Mouse (Mus musculus): ENCODE data around the gene Cngb1. TPM values are rescaled to one million over a fixed set of nuclear protein-coding genes. Genes with fewer than 3 reads are reported as not detected.

The Cngb1 gene
- total RNA-seq, 2 experiments from 2014 or later = 0.27 to 0.51 TPM

GRCm38 (mm10) chr8:95205946-95206345 lies 100.4 kb downstream of the Cngb1 start:
- no peak for DNase-seq
- intact Hi-C loops (cut with DNase I) = loop anchor here (5.0 to 10.0 kb wide), 2 partner anchors 101 to 264 kb away; no protein-coding TSS in a partner anchor

GRCm38 (mm10) chr8:95204039-95204380 lies 102.4 kb downstream of the Cngb1 start:
- peak; percentile 49 to 57 for DNase-seq
- intact Hi-C loops (cut with DNase I) = loop anchor here (5.0 to 10.0 kb wide), 2 partner anchors 37 to 99 kb away; no protein-coding TSS in a partner anchor

GRCm38 (mm10) chr8:95203326-95204038 lies 102.9 kb downstream of the Cngb1 start:
- no peak for DNase-seq
- intact Hi-C loops (cut with DNase I) = loop anchor here (5.0 to 10.0 kb wide), 2 partner anchors 36 to 99 kb away; no protein-coding TSS in a partner anchor

- intact Hi-C loops (cut with DNase I) = loop anchor here (5.0 to 10.0 kb wide), 2 partner anchors 35 to 98 kb away; no protein-coding TSS in a partner anchor
- peak; percentile 22 to 30 for DNase-seq
Measured at GRCm38 (mm10) chr8:95202649-95203275, 103.6 kb downstream of the Cngb1 start, which contains the start of gene Kifc3. Gene Kifc3 (minus strand): TSS chr8:95202812.

- no peak for DNase-seq
- intact Hi-C loops (cut with DNase I) = loop anchor here (5.0 to 10.0 kb wide), 2 partner anchors 35 to 97 kb away; no protein-coding TSS in a partner anchor
Measured at GRCm38 (mm10) chr8:95202056-95202570, 104.3 kb downstream of the Cngb1 start.

GRCm38 (mm10) chr8:95201491-95201890 lies 104.9 kb downstream of the Cngb1 start:
- intact Hi-C loops (cut with DNase I) = loop anchor here (5.0 to 10.0 kb wide), 2 partner anchors 34 to 97 kb away; no protein-coding TSS in a partner anchor
- no peak for DNase-seq

GRCm38 (mm10) chr8:95200001-95200405 lies 106.4 kb downstream of the Cngb1 start:
- intact Hi-C loops (cut with DNase I) = loop anchor here (5.0 to 10.0 kb wide), 2 partner anchors 33 to 95 kb away; no protein-coding TSS in a partner anchor
- DNase-seq = no peak

- intact Hi-C loops (cut with DNase I) = no loop called here
- no peak for DNase-seq
Measured at GRCm38 (mm10) chr8:95195728-95196127, 110.7 kb downstream of the Cngb1 start.

GRCm38 (mm10) chr8:95191497-95192175 lies 114.7 kb downstream of the Cngb1 start:
- DNase-seq = no peak

More at GRCm38 (mm10) chr8:95191497-95192175, 114.7 kb downstream of the Cngb1 start:
- intact Hi-C loops (cut with DNase I) = no loop called here

Other genes starting within 250 kb of the Cngb1 start
- gene Katnb1, start 225.4 kb downstream of the Cngb1 start, total RNA-seq (2021) = 1 to 10 TPM; 6.1 to 8.2 TPM
- 10 to 100 TPM in 1 of 2 experiments, 1 to 10 TPM in 1; 6.9 to 10.9 TPM for gene Kifc3, start 103.8 kb downstream of the Cngb1 start, total RNA-seq (2021)
- not detected for gene Tepp, start 4.0 kb upstream of the Cngb1 start, total RNA-seq (2021)
- 1 to 10 TPM; 3.1 to 3.3 TPM for gene Zfp319, start 25.4 kb upstream of the Cngb1 start, total RNA-seq (2021)
- gene Usb1, start 25.7 kb upstream of the Cngb1 start, total RNA-seq (2021) = 1 to 10 TPM; 4.4 to 5.7 TPM
- gene Mmp15, start 45.7 kb upstream of the Cngb1 start, total RNA-seq (2021) = 10 to 100 TPM; 14.3 to 17.8 TPM
- gene Cfap20, start 128.3 kb upstream of the Cngb1 start, total RNA-seq (2021) = 1 to 10 TPM; 5.8 to 6.0 TPM
- gene Csnk2a2, start 183.5 kb upstream of the Cngb1 start, total RNA-seq (2021) = 10 to 100 TPM; 21.5 to 21.9 TPM
- not detected for gene Ccdc113, start 227.5 kb upstream of the Cngb1 start, total RNA-seq (2021)

Data from gastrocnemius, postnatal 36 days (tissue).